Mouse (Mus musculus): ENCODE results near the gene Atrnl1. TPM values are rescaled to one million over a fixed set of nuclear protein-coding genes. Genes with fewer than 3 reads are reported as not detected.
A peak's percentile ranks its signal among the peaks of the same experiment; 100 is the strongest.

Gene Atrnl1
- total RNA-seq, 4 experiments from 2014 or later = 27.7 to 33.6 (median 30.5) TPM

- DNase-seq = peak; percentile 15
These were observed 102.3 kb downstream of the Atrnl1 start for GRCm38 (mm10) chr19:57713138-57713537.

DNA sequence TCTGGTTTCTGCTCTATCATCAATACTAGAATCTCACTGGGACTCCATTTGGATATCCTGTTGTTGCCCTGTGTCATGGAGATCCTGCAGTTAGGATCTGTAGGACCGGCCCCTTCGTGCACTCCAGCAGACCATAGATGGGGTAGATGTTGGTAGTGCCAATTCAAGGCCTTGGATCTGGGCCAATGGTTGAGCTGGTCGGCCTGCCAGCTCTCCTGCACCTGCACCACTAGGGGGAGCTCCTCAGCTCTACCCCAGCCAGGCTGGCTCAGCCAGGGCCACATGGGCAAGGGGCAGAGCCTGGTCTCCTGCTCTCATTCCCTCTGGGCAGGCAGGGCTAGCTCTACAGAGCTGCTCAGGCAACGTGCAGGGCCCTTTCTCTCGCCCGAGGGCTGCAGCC is 114.1 kb downstream of the Atrnl1 start:
- peak; percentile 26 for DNase-seq

DNA sequence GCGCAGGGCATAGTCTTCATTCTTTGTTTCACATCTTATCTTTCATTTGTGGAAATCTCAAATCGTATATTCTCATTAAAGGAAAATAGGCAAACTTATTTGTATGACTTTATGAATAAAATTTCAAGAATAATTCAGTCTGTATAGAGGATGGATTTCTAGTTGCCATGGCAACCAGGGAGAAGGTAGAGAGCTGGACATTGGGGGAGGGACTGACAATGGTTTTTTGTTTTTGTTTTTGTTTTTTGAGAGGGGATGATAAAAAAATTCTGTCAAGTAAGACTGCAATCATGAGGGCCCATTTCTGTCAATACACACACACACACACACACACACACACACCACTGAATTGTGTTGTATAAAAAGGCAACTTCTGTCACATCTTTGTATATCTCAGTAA is 114.5 kb downstream of the Atrnl1 start:
- DNase-seq = no peak

DNA sequence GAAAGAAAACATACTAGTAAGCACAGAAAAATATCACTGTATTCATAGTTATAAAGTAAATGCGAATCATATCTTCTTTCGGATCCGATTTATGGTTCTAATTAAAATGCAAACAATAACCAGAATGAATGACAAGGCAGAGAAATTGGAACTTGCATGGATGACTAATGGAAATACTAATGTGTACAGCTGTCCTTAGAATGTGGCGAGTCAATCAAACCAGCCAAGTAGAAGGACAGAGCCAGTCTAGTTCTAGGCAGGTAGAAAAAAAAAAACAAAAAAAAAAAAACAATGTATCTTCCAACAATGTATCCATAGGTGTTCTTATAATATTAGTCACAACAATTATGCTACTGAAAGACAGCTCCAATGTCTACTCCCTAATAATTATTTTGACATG is 116.2 kb downstream of the Atrnl1 start:
- DNase-seq = no peak

GRCm38 (mm10) chr19:57737475-57737874 is 126.6 kb downstream of the Atrnl1 start:
- DNase-seq = no peak

DNA sequence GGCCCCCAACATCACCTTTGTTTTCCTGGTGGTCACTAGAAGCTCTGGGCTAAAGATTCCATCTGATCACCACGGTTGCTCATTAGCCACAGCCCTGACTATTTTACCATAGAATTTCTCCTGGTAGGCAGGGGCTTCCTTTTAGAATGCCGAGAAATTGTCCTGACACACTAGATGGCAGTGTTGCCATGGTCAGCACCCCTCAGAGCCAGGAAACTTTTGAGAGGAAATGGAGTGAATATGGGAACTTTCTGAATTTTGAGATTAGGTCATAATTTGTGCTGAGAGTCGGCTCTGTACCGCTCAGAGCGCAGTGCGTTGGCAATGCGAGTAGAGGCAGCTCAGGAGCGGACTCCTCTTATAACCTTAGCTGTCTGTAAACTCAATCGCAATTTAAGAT is 134.7 kb downstream of the Atrnl1 start:
- no peak for DNase-seq

DNA sequence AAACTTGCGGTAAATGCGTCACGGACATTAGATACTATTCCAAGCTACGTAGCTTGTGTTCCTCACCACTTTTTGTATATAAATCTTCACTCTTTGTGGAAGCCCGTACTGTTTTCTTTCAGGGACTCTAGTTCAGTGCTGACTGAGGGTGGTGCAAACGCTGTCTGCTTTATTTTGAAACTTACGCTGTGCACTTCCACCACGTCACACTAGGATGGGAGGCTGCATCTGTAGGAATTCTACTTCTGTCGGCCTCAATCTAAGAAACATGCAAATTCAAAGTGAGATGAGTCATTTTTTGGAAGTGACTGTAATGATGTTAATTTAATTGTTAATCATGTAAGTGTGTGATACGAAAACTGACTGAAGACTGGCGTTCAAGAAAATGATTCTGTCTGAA is 135.7 kb downstream of the Atrnl1 start:
- no peak for DNase-seq

DNA sequence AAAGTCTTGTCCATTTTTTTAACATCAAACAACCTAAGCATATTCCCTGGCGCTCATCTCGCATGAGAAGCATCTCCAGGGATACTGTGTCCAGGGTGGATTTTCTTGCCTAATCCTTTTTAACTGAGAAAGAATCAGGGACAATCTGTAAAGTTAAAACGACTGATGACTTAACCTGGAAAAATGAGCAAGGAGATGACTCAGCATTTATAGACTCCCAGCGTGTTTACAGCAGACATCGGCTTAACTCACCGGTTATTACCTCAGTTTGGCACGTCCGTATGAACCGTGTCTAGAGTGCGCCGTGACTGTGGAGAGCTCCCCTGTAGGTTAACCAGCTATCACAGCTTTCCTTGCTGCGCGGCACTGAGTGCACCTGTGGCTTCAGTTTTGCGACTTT is 141.4 kb downstream of the Atrnl1 start:
- DNase-seq = no peak

GRCm38 (mm10) chr19:57762526-57762925 is 151.7 kb downstream of the Atrnl1 start:
- DNase-seq = no peak

DNA sequence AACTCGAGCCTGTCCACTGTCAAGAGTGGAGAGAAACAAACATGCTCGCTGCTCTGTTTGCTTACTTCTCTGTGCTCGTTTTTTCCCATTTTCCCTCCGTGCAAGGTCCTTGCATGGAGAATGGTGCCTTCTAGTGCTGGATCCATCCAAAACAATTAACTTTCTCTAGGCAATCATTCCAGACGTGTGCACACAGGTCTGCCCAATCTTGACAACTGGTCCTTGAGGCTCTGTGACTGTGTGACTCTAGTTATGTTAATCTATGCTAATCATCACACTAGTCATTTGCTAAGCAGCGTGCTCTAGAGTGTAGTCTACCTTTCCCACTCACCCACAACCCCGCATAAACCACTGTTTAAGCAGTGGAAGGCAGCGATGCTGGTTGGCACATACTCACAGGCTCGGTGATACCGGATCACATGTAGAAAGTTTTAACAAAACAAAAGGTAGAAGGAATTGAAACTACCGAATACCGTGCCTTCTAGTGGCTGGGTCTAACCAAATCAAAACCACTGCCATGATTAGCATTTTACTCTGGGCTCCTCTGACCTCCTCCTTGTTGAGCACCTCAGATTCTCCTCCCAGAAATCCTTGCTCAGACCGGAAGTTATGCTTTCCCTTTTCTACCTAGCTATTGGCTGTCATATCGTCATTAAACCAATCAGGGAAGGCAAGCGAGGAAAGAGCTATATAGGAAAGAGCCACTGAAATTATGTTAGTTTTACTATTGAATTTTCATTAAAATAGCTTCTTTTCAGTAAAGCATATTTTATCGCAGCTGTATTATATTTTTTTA is 153.9 kb downstream of the Atrnl1 start:
- DNase-seq = no peak

GRCm38 (mm10) chr19:57767051-57767450 is 156.2 kb downstream of the Atrnl1 start:
- DNase-seq = no peak

GRCm38 (mm10) chr19:57768661-57769060 is 157.8 kb downstream of the Atrnl1 start:
- no peak for DNase-seq

- DNase-seq = no peak
These were observed 171.7 kb downstream of the Atrnl1 start for GRCm38 (mm10) chr19:57782366-57783089.

GRCm38 (mm10) chr19:57786699-57787098 is 175.9 kb downstream of the Atrnl1 start:
- no peak for DNase-seq

GRCm38 (mm10) chr19:57802207-57802606 is 191.4 kb downstream of the Atrnl1 start:
- DNase-seq = no peak

GRCm38 (mm10) chr19:57802771-57803482 is 192.1 kb downstream of the Atrnl1 start:
- no peak for DNase-seq

DNA sequence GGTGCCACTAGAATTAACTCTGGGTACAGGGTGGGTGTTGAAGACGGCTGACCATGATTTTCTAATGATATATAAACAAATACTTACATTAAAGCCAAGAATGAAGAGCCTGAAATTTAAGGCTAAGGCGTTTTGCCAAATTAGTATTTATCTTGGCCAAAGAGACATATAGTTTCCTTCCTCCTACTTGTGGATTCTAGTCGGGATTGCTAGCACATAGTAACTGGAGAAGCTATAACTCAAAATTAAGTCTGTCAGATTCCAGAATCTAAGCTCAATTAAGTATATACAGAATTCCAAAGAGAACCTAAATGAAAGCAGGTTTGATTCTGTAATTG is 192.6 kb downstream of the Atrnl1 start:
- no peak for DNase-seq

DNA sequence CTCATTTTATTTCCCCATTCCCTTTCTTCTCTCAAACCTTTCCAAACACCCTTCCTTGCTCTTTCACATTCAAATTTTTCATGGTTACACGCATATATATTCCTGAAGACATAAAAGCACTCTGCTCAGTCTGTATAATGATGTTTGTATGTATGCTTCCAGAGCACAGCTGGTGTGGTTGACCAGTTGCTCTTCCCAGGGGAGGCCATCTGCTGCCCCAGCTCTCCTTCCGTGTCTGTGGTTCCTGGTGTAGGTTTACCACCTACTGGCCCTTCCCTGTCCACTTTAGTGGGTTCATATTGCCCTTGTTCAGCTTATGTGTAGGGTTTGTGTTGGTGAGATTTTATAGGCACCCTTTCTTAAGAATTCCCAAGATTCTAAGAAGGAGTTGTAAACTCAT is 197.5 kb downstream of the Atrnl1 start:
- DNase-seq = no peak

GRCm38 (mm10) chr19:57814291-57814690 is 203.5 kb downstream of the Atrnl1 start:
- DNase-seq = peak; percentile 17

GRCm38 (mm10) chr19:57816221-57816996 is 205.6 kb downstream of the Atrnl1 start:
- no peak for DNase-seq

DNA sequence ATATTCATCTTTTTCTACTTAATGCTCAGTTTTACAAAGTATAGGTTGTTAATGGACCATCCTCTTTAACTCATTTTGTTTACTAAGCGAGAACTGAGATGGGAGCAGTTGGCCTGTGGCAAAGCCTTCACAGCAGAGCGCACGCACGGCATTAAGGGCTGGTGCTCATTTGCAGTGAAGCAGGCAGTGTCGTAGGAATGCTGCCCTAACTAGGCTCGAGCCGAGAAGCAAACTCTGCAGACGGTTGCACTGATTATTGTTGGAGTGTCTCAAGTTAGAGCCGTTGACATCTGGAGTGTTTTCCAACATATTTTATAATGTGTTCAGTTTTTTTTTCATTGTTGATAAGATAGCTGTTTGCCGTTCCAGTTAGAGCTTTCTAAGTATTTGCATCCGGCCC is 206.9 kb downstream of the Atrnl1 start:
- DNase-seq = no peak

DNA sequence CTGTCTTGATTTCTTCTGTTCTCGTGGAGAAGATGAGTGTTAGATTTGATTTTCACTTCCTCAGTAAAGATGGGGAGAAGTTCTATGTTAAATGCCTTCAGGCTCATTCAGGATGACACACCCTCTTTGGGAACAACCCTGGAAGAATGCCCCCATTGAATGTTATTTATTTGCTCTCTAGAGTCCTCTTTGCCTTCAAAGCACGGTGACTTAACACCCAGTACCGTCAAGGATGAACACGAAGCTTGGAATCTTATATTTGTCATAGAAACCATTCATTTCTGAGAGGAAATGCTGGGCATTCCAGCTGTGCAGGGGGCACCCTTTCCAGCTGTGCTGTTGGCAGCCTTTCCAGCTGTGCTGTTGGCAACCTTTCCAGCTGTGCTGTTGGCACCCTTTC is 212.6 kb downstream of the Atrnl1 start:
- DNase-seq = no peak

Data from adrenal gland, adult 8-10 months (tissue).